Mouse (Mus musculus) skeletal muscle tissue, adult 2 months (tissue): ENCODE data around the gene Gm28510.
"Not testable (repeated sequence)": the region's sequence is repeated elsewhere in the genome, so short reads cannot be mapped to it uniquely, and the experiment has no call there.

Source experiments
- DNase-seq: peaks from one replicate; pipeline ENCODE4 v3.0.0-alpha.2; 2012; ENCODE audit warnings: low read depth, low spot score

Gm28510 gene

DNA sequence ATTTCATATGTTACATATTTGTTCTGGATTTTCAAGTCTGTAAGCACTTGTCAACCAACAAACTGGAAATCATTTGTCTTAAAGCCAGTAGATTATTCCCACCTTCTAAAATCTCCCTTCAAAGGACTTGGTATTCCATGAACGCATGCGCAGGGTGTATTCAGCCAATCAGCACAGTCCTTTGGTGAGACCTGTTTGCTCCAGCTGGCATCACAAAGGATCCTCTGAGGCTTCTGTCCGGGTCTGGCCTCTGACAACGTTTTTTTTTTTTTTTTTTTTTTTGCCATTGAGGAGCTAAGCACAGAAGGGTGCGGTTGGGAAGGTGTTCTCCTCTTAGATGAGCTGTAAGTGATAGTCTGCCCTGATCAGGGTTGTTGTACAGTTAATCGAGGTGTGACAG, at the start of gene Gm28510:
Gene Gm28510, plus strand, starts transcription at position 301 of the 400 bp plus-strand sequence.
- DNase-seq = not testable (repeated sequence)
